Mouse (Mus musculus) common myeloid progenitor, adult 5-6 weeks (primary cell): ENCODE data around the gene Ninj2. TPM values are rescaled to one million over a fixed set of nuclear protein-coding genes. Genes with fewer than 3 reads are reported as not detected.

Source experiments
- ATAC-seq: replicated peaks from 2 replicates; pipeline ENCODE4 v1.8.0; 2016; ENCODE audit warnings: low read depth, mild to moderate bottlenecking, moderate TSS enrichment, inconsistent platforms; ENCODE audit not compliant: poor library complexity, severe bottlenecking
- total RNA-seq: library from RNA; stranded (forward); fragments of 200-1000, 187-1606 nt; gene quantifications from 2 replicates; pipeline ENCODE4 v1.2.3, GENCODE M21; 2017

Gene Ninj2
- total RNA-seq, 1 experiment from 2014 or later, result not detected

DNA sequence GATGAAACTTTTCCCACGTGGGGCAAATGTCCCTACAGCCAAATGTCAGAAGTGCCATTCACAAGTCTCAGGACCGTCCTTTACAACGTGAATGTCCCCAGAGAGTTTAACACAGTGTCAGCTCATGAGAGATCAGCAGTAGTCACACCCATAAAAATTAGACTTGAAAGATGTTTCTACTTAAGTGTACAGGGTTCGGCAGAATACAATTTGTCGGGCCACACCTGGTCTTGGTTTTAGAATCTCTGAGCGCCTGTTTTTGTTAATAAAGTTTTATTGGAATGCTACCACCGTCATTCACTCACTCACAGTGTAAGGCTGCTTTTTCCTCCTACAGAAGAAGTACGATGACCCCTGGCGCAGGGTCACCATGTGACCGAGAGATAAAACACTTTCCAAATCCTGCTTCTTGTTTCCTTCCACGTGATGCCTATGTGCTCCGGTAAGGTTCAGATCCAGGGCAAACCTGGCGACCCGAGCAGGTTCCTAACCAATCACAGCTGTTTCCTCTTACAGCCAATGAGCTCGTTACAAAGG, 2.4 kb upstream of the Ninj2 start:
- no peak for ATAC-seq

DNA sequence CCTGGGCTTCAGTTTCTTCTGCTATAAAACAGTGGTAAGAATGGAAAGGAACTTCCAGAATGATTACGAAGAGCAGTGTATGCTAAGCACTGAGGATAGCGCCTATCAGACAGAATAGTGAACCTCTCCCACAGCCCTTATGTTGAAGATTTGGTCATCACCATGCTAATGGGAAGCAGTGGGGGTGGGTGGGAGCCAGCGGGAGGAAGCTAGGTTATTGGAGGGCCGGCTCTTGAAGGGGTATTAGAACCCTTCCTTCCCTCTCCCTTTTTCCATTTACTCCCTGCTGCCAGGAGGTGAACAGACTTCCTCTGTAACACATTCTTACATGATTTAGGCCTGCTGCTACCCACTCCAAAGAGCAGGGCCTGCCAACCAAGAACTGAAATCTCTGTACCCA, 1.2 kb upstream of the Ninj2 start:
- no peak for ATAC-seq

DNA sequence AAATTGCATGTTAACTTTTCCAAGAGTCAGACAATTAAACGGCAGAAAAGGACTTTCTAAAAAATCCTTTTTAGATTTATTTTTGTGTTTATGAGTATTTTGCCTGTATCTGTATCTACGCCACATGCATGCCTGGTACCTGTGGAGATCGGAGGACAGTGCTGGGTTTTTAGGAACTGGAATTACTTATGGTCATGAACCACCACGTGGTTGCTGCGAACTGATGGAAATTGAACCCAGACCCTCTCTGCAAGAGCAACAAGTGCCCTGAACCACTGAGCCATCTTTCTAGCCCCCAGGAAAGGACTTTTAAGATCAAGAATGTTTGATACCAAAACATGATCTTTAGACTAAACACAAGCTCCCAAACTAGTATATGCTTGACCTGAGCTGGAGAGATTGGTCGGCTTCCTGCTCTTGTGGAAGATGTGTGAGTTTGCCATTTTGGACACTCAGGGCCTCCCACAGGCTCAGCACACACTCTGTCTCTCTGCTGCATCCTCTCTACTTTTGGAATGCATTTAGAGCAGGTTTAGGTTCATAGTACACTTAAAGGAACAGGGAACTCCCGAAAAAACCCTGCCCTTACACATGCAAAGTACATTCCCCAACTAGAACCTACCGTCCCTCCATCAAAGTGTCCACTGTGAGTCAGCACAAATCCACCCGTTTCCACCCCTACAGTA, 1.1 kb downstream of the Ninj2 start:
- ATAC-seq, result 0 out of 2 replicates have a peak, but pooled peaks have one; percentile 19

DNA sequence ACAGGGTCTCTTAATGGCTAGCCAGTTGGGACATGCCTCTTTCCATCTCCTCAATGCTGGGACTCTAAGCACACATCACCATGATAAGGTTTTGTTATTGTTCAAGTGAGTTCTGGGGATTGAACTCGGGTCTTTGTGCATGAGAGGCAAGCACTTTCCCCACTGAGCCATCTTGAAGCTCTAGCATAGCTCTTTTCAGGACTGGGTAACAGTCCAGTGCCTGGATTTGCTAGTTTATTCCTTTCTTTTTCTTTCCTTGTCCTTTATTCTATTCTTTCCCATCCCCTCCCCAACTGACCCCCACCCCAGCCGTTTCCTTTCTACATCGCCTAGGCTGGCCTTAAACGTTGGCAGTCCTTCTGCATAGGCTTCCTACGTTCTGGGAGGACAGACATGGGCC, 1.9 kb downstream of the Ninj2 start:
- no peak for ATAC-seq

DNA sequence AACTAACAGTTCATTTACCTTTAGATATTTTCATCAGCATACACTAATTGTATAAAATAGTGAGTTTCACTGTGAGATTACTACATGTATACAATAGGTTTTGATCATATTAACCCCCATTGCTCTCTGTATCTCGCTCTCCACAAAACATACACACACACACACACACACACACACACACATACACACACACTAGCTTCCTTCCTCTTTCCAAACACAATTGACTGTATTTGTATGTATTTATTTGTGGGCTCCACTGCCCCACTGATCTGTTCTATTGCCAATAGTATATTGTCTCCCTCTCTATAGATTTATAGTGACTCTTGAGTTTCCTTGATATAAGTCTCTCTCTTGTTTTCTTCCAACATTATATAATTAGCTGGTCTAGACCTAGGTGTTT, 2.4 kb downstream of the Ninj2 start:
- peak; percentile 48; the same call in 1 of the 2 replicates for ATAC-seq

DNA sequence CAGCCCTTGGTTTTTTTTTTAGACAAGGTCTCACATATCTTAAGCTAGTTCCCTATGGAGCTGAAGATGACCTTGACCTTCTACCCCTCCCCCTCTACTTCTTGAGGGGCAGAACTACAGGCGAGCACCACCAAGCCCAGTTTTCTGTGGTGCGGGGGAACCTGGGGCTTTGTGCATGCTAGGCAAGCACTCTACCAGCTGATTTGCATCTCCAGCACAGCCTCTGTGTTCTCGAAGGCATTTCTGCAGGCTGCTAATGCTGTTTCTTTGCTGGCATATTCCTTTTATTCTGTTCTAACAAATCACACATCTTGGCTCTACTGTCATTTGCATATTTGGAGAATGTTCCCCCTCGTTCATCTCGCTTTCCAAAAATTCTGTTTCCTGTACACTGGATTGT, 6.2 kb downstream of the Ninj2 start:
- no peak for ATAC-seq

DNA sequence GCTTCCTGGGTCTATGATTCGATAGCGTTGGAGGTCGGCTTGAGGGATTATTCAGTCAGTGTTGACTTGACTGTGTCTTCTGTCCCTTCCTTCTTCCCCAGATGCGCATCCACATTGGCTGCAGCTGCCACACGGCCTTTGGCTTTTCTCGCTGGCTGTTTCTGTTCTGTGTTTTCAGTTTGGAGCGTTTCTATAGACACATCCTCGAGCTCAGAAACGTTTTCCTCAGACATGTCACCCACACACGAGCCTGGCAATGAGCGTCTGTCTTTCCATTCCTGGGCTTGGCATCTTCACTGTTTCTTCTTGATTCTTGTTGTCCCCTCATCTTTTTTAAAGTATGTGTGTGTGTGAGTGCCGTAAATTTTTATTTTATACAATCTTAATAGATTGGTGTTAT, 8.1 kb downstream of the Ninj2 start:
- no peak for ATAC-seq

DNA sequence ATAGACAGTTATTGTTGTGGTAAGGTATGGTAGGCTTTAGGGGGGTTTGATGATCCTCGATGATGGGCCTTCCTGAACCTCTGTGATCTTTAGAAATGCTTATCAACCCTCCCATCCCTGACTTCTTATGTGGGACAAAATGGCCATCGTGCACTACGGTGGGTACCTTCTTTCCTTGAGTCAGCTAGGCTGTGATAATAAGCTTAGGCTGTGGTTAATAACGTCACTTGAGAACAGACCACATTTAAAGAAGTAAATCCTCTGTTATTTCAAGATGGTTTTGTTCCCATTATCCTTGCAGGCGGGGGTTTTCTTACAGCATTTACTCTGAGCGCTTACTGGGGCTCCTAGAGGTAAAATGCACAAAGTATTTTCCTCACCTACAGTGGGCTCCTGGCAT, 8.8 kb downstream of the Ninj2 start:
- ATAC-seq, result peak; percentile 69

DNA sequence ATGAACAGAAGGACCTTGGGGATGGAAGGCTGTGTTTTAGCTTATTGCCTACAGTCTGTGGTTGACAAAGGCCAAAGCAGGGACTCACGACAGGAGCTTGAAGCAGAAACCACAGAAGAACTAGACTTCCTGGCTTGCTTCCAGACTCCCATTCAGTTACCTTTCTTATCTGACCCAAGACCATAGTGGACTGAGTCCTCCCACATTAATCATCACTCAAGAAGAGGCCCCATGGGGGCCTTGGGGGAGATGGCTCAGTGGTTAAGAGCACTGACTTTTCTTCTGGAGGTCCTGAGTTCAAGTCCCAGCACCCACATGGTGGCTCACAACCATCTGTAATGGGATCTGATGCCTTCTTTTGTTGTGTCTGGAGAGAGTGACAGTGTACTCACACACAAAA, 10.0 kb downstream of the Ninj2 start:
- peak; percentile 54 for ATAC-seq

DNA sequence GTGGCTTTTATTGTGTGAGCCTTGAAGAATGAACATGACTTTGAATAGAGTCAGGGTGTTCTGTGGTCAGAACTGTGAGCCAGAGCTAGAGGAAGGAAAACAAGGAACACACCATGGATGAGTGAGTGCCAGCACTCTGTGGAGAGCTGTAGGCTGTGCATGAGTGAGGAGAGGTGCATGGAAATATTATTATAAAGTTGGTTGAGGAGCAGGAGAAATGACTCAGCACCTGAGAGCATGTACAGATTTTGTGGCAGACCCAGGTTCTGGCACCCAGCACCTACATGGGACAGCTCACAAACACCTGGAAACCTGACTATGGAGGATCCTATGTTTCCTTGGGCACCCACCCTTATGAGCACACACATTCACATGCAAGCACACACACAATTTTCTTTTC, 11.9 kb downstream of the Ninj2 start:
- ATAC-seq, result no peak

DNA sequence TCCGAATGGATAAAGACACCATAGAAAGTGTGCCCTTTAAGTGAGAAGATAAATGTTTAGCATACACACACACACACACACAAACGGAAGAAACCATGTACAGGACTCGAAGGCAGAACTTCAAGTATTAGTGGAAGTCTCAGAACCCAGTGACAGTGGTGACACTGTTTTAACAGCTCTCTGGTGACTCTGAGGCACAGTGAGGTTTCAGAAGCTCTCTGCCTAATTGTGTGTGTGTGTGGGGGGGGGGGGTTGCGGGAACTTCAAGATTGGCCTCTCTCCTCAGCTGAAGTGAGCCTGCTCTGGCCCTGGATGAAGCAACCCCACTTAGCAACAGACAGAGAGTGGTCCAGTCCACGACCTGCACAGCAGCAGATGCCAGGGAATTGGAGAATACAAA, 14.4 kb downstream of the Ninj2 start:
- ATAC-seq, result no peak

DNA sequence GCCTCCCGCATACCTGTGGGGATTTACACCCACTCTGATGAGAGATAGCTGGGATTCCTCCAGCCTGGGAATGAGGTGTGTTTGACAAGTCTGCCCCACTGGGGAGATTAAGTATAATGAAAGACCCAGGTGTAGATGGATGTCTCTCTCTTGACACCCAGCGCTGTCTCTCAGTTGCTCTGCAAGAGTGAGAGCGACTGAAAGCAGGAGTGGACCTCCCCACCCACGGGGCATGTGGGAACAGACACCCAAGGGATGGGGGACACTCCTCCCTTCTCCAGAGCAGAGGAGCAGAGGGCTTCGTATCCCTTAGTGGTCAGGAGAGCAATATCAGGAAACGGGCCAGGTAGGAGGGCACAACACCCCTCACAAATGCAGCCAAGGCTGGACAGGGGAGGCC, 14.9 kb downstream of the Ninj2 start:
- no peak for ATAC-seq

DNA sequence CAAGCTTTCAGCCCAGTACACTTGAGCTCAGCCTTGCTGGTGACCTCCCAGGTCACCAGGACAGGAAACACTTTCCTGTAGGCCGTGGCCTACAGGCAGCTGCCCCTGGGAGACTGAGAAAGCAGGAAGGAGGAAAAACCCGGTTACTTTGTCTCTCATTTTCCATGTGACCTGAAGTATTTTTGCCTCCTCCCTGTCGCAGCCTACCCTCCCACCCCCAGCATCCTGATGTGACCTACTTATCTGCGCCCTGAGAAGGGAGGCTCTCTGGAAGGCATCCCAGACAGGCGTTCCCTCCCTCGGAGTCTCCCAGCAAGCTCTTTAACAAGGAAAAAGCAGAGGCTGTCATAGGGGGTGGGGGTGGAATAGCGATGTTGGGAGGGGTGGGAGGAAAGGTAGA, 16.0 kb downstream of the Ninj2 start:
- no peak for ATAC-seq

DNA sequence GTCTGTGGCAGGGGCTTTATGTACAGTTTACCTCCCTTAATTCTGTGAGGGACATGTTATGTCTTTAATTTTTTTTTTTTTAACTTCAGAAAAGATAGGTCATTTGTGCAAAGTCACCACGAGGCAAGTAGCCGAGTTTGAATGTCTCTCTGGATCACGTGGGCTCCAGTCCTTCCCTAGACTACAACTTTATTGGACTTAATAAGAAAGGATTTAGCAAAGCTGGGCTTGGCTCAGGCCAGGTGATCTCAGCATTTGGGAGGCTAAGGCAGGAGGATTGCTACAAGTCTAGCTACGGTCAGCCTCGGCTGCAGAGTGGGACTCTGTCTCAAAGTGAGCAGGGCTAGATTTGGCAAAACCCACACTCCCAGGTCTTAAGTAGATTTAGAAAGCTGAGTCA, 16.8 kb downstream of the Ninj2 start:
- ATAC-seq, result no peak

DNA sequence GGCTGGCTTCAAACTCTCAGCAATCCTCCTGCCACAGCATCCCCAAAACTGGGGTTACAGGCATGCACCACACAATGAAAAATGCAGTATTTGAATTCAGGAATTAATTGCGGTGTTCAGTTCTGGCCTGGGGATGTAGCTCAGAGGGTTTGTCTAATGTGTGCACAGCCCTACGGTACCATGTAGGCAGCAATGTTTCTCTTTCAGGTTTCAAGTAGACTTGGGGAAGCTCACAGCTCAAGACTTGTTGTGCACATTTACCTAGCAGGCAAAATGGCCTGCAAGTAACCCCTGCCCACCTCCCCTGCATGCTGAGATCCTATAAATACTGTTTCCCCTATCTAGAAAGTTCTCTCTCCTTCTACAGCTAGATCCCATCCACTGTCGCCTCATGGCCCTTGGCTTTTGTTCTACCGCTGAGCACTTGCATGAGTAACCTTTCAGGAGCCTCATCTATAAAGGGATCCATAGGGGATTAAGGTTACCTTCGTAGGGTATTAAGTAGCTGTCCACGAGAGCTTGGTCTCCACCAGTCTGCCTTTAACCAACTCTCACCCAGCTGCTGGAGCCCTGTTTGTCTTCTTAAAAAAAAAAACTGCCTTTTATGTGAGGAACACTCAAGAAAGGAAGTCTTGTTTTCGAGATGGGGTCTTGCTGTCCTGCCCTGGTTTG, 17.7 kb downstream of the Ninj2 start:
- ATAC-seq, result no peak

DNA sequence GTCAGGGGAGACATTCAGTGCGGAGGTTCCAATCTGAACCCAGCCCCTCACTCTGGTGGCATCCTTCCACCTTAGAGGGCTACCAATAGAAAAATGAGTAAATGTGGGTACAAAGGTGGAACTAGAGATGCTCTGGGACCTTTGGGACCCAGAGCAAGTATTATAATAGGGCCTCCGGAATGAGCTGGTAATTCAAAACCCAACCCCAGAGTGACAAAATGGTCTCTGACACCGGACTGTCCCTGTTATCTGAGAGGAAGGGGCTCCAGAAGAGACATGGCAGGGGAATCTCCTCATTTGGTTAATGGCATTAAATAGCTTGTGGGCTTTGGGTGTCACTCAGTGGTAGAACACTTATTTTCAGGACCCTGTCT, 18.2 kb downstream of the Ninj2 start:
- ATAC-seq, result no peak

DNA sequence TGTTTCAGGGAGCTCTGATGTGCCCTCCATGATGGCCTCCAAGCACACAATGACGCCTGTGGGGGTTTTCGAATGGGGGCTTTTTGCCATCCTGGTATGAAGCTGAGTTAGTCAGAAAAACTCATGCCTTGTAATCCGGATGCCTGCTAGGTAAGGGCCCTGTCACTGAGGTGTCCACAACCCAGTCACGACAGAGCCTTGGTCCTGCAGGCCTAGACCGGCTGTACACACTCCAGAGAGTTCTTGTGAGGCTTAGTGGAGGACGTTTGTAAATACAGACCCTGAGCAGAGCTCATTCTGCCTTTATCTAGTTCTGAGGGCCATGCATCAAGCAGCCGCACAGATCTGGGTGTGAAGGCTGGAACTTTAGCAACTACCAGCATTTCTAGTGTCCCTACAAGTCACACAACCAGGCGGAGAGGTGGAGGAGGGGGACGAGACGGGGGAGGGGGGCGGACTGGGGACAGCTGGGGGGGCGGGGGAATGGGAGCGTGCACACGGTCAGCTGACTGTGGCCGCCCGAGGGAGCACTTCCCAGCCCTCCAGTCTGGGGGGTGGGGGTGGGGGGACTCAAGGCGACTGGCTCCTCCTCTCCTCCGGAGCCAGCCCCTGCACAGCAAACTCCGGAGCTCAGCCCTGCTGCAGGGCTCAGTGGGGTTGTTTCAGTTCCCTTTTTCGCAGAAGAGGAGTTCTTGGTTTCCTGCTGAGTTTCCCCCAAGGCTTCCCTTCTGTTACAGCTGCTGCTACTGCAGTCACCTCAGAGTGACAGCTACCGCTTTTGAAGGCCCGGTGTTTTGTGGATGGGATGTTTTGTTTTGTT, 19.0 kb downstream of the Ninj2 start:
- ATAC-seq, result peak; percentile 94

DNA sequence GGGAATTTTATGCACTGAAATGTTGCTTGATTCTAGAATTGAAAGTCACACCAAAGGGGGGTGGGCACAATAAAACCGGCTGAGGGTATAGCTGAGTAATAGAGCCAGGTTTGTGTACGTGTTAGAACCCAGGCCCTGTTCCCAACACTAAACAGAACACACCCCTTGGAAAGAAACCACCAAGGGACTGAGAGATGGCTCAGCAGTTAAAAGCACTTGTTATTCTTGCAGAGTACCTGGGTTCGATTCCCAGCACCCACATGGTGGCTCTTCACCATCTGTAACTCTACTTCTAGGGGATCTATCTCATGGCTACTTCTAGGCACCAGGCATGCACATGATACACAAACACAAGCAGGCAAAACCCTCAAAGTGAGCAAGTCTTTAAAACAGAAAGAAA, 20.7 kb downstream of the Ninj2 start:
- no peak for ATAC-seq

DNA sequence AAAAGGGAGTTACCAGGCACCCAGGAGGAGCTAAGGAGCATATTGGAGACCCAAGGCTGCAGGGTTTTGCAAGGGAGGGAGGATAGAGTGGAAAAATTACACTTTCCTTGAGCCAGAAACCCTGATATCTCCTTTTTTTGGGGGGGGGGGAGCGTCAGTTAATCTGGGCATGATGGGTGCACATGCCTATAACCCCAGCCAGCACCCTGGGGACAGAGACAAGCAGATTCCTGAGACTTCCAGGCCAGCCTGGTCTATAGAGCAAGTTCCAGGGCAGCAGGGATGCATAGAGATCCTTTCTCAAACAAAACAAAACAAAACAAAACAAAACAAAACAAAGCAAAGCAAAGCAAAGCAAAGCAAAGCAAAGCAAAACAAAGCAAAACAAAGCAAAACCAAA, 21.1 kb downstream of the Ninj2 start:
- no peak for ATAC-seq

DNA sequence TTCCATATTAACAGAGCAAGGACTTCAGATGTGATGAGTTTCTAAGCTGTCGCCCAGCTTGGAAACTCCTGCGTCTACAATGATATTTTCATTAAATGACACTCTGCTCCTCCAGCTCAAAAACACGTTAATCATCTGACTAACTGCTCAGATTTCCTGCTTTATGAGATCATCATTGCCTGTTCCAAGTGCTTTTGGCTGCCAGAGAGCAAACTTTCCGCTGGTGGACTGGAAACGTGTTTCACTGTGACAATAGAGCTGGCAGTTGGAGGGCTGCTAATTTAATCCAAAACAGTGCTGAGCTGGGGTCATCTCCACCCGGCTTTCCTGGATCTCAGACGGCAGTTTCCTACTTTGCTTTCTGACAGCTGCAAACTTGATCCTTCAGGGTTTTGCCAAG, 21.5 kb downstream of the Ninj2 start:
- no peak for ATAC-seq

DNA sequence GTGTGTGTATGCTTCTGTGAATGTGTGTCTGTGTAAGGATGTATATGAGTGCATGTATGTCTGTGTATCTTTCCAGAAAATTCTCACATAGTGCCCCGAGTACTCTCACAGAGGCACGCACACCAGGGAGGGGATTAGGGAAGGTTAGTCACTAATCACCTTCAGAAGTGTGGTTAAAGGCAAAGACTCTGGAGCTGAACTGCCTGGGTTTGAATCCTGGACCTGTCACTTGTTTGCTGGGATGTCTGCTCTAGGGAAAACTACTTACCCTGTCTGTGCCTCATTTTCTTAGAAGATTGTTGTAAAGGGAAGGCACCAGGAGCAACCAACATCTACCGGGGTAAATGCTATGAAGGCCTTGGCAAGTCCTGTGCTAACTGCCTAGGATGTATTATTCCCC, 22.3 kb downstream of the Ninj2 start:
- ATAC-seq, result no peak
